Mouse (Mus musculus) heart, embryonic 12.5 days (tissue): ENCODE results near the gene Supt4a. TPM values are rescaled to one million over a fixed set of nuclear protein-coding genes. Genes with fewer than 3 reads are reported as not detected.

Experiments
- ATAC-seq: fragments of 200-750 bp; cut with Nextera tagmentation; 2 replicates; pipeline ENCODE4 v1.8.0; 2017; ENCODE audit warnings: moderate TSS enrichment, moderate library complexity; ENCODE audit not compliant: insufficient number of reproducible peaks, low FRiP score
- H3K27ac ChIP-seq: fragments of 300-500 bp; sonication (generic); 2 replicates; pipeline ENCODE4 v1.5.1; 2016; ENCODE audit warnings: mild to moderate bottlenecking, moderate library complexity; ENCODE audit not compliant: poor library complexity, severe bottlenecking
- H3K27me3 ChIP-seq: fragments of 300-500 bp; sonication (generic); replicated peaks from 2 replicates; pipeline ENCODE4 v1.6.1; 2016; ENCODE audit warnings: mild to moderate bottlenecking, moderate library complexity
- H3K36me3 ChIP-seq: fragments of 300-500 bp; sonication (generic); 2 replicates; pipeline ENCODE4 v1.6.1; 2016; ENCODE audit warnings: mild to moderate bottlenecking, moderate library complexity
- H3K4me1 ChIP-seq: fragments of 300-500 bp; sonication (generic); replicated peaks from 2 replicates; pipeline ENCODE4 v1.6.1; 2016; ENCODE audit warnings: mild to moderate bottlenecking
- H3K4me2 ChIP-seq: fragments of 300-500 bp; sonication (generic); 2 replicates; pipeline ENCODE4 v1.6.1; 2016; ENCODE audit warnings: mild to moderate bottlenecking, moderate library complexity
- H3K4me3 ChIP-seq: fragments of 300-500 bp; sonication (generic); 2 replicates; pipeline ENCODE4 v1.5.1; 2016; ENCODE audit warnings: mild to moderate bottlenecking
- H3K9ac ChIP-seq: fragments of 300-500 bp; sonication (generic); 2 replicates; pipeline ENCODE4 v1.6.1; 2016; ENCODE audit warnings: mild to moderate bottlenecking, moderate library complexity
- H3K9me3 ChIP-seq: fragments of 300-500 bp; sonication (generic); replicated peaks from 2 replicates; pipeline ENCODE4 v1.6.1; 2016; ENCODE audit warnings: mild to moderate bottlenecking, moderate library complexity
- WGBS: fragments of 180-500 bp; shearing (Covaris S2); methylation state at CpG from one replicate; pipeline ENCODE4 v1.1.7; 2016; 5-methylcytosine and 5-hydroxymethylcytosine counted together
- polyA plus RNA-seq: library from polyadenylated mRNA; unstranded; fragments of >200 nt; fragmentation: Nextera tagmentation; extraction: Ambion mirVana; gene quantifications from 2 replicates; pipeline ENCODE4 v1.2.1, GENCODE M21; 2016

The Supt4a gene
- polyA plus RNA-seq, 1 experiment from 2014 or later: 101 TPM

DNA sequence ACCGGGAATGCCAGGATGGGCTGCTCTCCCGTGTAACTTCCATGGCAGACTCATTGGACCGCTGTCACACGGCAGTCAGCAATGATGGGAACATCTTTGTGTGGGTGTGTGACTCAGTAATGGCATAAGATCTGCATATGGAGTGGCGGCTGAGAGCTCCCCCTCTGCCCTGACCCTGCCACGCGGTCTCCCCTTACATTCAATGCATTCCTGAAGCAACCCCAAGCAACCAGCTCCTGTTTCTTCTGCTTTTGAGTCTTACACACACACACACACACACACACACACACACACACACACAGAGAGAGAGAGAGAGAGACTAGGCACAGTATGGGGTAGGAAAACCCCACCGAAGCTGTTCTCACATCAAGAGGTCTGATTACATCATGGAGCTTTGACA lies 29.8 kb upstream of the Supt4a start:
- no peak for ATAC-seq
- Histone ChIP-seq H3K9ac (no peak overlapping the region), H3K9me3 (no peaks in the 10 kb centered on the region), H3K27ac (no peak overlapping the region), H3K4me3 (no peak overlapping the region), H3K4me1 (peaks cover 11% of the 10 kb centered on the region; the same call in 1 of the 2 replicates), H3K36me3 (no peaks in the 10 kb centered on the region), H3K27me3 (peaks cover 32% of the 10 kb centered on the region), H3K4me2 (no peak overlapping the region)
- WGBS: 60% methylated on average over 8 of the region's 8 CpGs

DNA sequence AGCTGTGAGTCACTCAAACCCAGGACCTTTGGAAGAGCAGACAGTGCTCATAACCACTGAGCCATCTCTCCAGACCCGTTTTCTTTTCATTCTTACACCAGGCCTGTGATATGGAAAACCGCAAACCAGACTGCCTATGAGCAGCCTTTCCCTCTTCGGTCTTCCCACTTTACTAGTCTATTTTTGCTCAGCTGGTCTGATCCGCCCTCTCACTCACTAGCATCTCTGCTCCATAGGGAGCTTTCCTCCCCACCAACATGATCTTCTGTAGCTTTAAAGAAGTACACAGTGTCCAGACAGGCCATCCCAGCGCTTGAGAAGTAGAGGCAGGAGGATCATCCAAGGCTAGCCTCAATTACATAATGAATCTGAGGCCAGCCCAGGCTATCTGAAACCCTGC lies 28.4 kb upstream of the Supt4a start:
- Histone ChIP-seq H3K27me3 (peaks cover 32% of the 10 kb centered on the region), H3K27ac (no peak overlapping the region), H3K36me3 (no peaks in the 10 kb centered on the region), H3K9me3 (no peaks in the 10 kb centered on the region), H3K4me1 (peaks cover 11% of the 10 kb centered on the region; the same call in 1 of the 2 replicates), H3K4me2 (no peak overlapping the region), H3K9ac (no peak overlapping the region), H3K4me3 (no peak overlapping the region)
- ATAC-seq: no peak
- WGBS: 70% methylated on average over 5 of the region's 5 CpGs

DNA sequence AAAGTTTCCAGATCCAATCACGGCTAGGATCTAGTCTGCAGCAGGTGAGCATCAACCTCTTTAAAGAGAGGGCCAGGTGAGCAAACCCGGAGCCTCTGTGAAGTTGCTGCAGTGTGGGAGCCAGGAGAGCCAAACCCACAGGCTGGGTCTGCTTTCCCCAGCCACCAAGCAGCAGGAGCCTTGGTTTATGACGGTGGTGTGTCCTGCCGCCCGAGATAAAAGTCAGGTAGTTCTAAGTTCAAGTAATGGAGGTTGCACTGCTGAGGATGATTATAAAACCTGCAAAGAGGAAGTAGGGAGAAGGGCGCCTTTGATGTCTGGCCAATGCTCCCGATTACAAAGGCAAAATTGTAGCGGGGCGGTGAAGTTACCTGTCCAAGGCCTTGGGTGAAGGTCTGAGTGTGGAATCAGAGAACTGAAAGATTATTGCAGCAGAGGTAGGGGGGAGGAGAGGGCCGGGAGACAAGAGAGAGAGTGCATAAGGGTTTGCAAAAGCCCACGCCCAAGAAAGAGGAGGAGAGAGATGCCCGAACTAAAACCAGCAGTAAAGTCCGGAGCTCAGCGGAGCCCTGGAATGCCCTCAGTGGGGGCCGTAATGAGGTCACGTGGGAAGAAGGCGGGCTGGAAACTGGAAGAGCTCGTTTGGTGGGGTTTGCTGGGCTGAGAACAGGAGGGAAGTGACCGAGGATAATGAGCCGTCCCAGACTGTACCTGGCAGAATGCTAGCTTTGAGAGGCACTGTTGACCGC lies 27.7 kb upstream of the Supt4a start:
- peak overlapping the region; percentile 70 for H3K4me2 ChIP-seq
- H3K4me1 ChIP-seq: peaks cover 11% of the 10 kb centered on the region; the same call in 1 of the 2 replicates
- H3K27me3 ChIP-seq: peaks cover 32% of the 10 kb centered on the region
- ATAC-seq: peak; percentile 51; the same call in 1 of the 2 replicates
- WGBS: 8% methylated on average over 21 of the region's 21 CpGs
- peak overlapping the region; percentile 46 for H3K9ac ChIP-seq
- H3K36me3 ChIP-seq: no peaks in the 10 kb centered on the region
- no peak overlapping the region for H3K27ac ChIP-seq
- H3K4me3 ChIP-seq: peak overlapping the region; percentile 28
- no peaks in the 10 kb centered on the region for H3K9me3 ChIP-seq

DNA sequence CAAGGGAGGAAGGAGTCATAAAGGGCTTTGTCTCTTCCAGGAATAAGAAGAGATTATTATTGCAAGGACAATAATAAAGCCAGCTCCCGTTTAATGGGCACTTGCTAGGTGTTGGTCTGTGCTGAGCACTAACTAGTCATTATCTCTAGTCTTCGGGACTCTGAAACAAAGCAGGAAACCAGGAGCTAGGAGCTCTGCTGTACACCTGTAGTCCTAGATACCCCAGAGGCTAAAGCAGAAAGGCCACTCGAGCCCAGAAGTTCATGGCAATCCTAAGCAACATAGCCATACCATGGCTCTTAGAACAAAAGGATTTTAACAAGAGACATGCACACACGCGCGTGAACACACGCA lies 27.1 kb upstream of the Supt4a start:
- Histone ChIP-seq H3K9ac (peak overlapping the region; percentile 46; the same call in 1 of the 2 replicates), H3K9me3 (no peaks in the 10 kb centered on the region), H3K27ac (no peak overlapping the region), H3K27me3 (peaks cover 32% of the 10 kb centered on the region), H3K4me3 (peak overlapping the region; percentile 28), H3K4me2 (peak overlapping the region; percentile 70), H3K36me3 (no peaks in the 10 kb centered on the region), H3K4me1 (peaks cover 11% of the 10 kb centered on the region; the same call in 1 of the 2 replicates)
- no peak for ATAC-seq
- 45% methylated on average over 7 of the region's 7 CpGs for WGBS

DNA sequence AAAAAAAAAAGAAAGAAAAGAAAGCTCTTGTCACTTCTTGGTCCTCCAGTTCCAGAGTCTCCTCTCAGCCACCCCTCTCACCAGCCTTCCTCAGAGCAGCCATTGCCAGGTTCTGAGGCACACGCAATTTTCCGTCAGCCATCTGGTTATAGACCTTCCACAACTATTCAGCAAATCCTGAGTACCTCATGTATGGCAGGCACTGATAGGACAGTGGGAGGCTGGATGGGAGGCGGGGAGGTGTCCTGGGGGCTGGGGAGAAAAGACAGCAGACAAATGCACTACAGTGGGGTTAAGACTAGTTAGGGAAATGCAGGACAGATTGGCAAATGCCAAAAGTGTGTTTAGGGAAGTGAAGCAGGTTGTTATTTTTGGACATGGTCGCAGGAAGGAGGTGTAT lies 25.2 kb upstream of the Supt4a start:
- ATAC-seq: no peak
- Histone ChIP-seq H3K4me2 (no peak overlapping the region), H3K27ac (no peak overlapping the region), H3K4me3 (no peak overlapping the region), H3K36me3 (no peaks in the 10 kb centered on the region), H3K27me3 (peaks cover 35% of the 10 kb centered on the region), H3K9me3 (no peaks in the 10 kb centered on the region), H3K4me1 (peaks cover 11% of the 10 kb centered on the region; the same call in 1 of the 2 replicates), H3K9ac (no peak overlapping the region)
- 60% methylated on average over 4 of the region's 4 CpGs for WGBS

DNA sequence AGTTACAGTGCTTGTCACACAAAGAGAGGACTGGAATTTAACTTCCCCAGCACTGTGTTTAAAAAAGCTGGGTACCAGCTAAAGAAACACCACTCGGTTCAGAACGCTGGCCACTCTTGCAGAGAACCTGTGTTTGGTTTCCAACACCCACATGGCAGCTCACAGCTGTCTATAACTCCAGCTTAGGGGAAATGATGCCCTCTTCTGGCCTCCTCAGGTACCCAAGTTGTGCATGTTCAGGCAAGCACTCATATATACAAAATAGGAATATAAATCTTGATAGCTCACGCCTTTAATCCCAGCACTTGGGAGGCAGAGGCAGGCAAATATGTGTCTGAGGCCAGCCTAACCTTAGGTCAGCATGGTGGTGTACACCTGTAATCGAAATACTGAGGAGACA lies 21.4 kb upstream of the Supt4a start:
- WGBS: 81% methylated on average over 4 of the region's 4 CpGs
- H3K4me2 ChIP-seq: no peak overlapping the region
- no peak overlapping the region for H3K27ac ChIP-seq
- H3K9me3 ChIP-seq: no peaks in the 10 kb centered on the region
- no peak overlapping the region for H3K4me3 ChIP-seq
- no peak for ATAC-seq
- H3K4me1 ChIP-seq: no peaks in the 10 kb centered on the region
- peaks cover 16% of the 10 kb centered on the region for H3K27me3 ChIP-seq
- no peaks in the 10 kb centered on the region for H3K36me3 ChIP-seq
- no peak overlapping the region for H3K9ac ChIP-seq

DNA sequence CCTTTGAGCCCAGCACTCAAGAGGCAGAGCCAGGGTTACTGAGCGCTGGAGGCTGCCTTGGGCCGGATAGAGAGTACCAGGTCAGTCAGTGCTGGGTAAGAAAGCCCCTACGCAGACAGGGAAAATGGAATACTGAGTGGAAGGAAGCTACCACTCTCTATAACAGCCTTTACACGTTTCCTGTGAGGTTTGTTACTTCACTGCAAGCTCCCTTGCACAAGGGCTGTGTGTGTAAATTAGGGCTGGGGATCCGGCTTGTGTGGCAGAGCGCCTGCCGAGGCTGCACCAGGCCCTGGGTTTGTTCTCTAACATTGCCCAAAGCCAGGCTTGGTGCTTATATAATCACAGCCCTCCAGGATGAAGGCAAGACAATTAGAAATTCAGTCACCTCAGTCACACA lies 17.8 kb upstream of the Supt4a start:
- no peak overlapping the region for H3K4me2 ChIP-seq
- H3K4me3 ChIP-seq: no peak overlapping the region
- 80% methylated on average over 7 of the region's 7 CpGs for WGBS
- no peaks in the 10 kb centered on the region for H3K36me3 ChIP-seq
- no peak for ATAC-seq
- H3K9ac ChIP-seq: no peak overlapping the region
- H3K4me1 ChIP-seq: no peaks in the 10 kb centered on the region
- H3K27me3 ChIP-seq: 0 out of 2 replicates have a peak, but pooled peaks cover 9% of the 10 kb centered on the region
- no peak overlapping the region for H3K27ac ChIP-seq
- no peaks in the 10 kb centered on the region for H3K9me3 ChIP-seq

DNA sequence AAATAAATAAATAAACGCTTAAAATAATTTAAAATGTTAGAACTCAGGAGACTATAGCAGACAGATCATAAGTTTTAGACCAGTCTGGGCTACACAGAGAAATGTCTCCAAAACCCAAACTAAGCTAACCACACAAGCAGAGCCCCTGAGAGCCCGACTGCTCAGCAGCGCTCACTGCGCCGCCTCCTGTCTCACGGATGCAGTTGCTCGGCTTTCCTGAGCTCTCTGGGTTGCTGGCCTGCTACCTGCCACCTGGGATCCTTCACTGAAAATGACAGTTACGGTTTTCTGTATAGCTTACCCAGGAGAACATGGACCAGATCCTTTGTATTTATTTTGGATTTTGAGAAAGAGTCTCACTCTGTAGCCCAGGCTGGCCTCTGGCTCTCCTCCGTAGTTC lies 17.0 kb upstream of the Supt4a start:
- H3K27ac ChIP-seq: no peak overlapping the region
- H3K27me3 ChIP-seq: 0 out of 2 replicates have a peak, but pooled peaks cover 9% of the 10 kb centered on the region
- no peak overlapping the region for H3K4me3 ChIP-seq
- no peak for ATAC-seq
- H3K9me3 ChIP-seq: no peaks in the 10 kb centered on the region
- no peak overlapping the region for H3K4me2 ChIP-seq
- no peaks in the 10 kb centered on the region for H3K36me3 ChIP-seq
- no peak overlapping the region for H3K9ac ChIP-seq
- H3K4me1 ChIP-seq: peaks cover 7% of the 10 kb centered on the region
- WGBS: 40% methylated on average over 9 of the region's 9 CpGs

DNA sequence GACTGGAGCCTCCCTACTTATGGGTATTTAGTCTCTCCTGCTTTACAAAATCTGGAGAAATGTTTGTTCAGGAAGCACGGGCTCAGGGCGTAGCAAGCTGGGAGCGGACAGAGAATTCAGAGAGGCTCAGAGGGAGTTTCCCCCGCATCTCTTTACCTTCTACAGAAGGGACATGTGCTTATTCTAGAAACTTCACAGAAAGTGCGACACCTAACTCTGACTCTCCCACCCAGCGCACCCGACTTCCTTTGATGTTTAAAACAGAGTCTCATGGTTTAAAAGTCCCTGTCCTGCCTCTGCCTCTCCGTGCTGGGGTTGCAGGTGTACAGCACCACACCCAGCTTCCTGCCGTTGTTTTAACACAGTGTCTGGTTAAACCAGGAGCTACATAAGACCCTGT lies 16.5 kb upstream of the Supt4a start:
- H3K4me1 ChIP-seq: peaks cover 12% of the 10 kb centered on the region
- H3K27me3 ChIP-seq: 0 out of 2 replicates have a peak, but pooled peaks cover 9% of the 10 kb centered on the region
- H3K4me3 ChIP-seq: no peak overlapping the region
- H3K9ac ChIP-seq: no peak overlapping the region
- no peak for ATAC-seq
- no peaks in the 10 kb centered on the region for H3K9me3 ChIP-seq
- H3K4me2 ChIP-seq: no peak overlapping the region
- H3K27ac ChIP-seq: no peak overlapping the region
- H3K36me3 ChIP-seq: no peaks in the 10 kb centered on the region
- WGBS: 74% methylated on average over 9 of the region's 9 CpGs

DNA sequence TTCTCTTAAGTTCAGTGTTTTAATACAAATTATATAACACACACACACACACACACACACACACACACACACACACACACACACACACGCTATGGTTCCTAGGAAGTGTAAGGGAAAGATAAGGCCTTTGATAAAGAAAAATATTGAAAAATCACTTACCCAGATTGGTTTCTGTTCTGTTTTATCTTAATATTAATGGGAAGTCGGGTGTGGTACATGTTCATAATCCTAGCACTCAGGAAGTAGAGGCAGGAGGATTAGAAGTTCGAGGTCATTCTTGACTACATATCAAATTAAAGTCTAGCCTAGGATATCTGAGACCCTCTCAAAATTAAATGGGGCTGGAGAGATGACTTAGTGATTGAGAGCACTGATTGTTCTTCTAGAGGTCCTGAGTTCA lies 15.2 kb upstream of the Supt4a start:
- H3K4me1 ChIP-seq: peaks cover 25% of the 10 kb centered on the region
- no peak overlapping the region for H3K4me2 ChIP-seq
- H3K27ac ChIP-seq: no peak overlapping the region
- 0 out of 2 replicates have a peak, but pooled peaks cover 6% of the 10 kb centered on the region for H3K27me3 ChIP-seq
- H3K9me3 ChIP-seq: no peaks in the 10 kb centered on the region
- H3K9ac ChIP-seq: no peak overlapping the region
- no peak for ATAC-seq
- 71% methylated on average over 3 of the region's 3 CpGs for whole genome bisulfite sequencing
- H3K4me3 ChIP-seq: no peak overlapping the region
- H3K36me3 ChIP-seq: no peaks in the 10 kb centered on the region

DNA sequence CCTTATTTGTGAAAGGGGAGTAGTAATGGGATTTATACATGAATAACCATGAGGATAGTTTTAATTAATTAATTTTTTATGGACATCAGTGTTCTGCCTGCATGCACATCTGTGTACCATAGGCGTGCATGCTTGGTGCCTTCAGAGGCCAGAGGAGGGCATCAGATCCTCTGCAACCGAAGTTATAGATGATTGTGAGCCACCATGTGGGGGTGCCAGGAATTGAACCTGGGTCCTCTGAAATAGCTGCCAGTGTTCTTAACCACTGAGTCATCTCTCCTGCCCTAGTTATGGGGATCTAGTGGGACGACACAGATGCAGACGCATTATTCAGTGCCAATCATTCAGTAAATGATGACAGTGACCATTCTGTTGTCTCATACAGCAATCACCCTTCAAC lies 14.5 kb upstream of the Supt4a start:
- H3K4me2 ChIP-seq: no peak overlapping the region
- WGBS: 89% methylated on average over 4 of the region's 4 CpGs
- no peak overlapping the region for H3K9ac ChIP-seq
- 0 out of 2 replicates have a peak, but pooled peaks cover 6% of the 10 kb centered on the region for H3K27me3 ChIP-seq
- H3K9me3 ChIP-seq: no peaks in the 10 kb centered on the region
- H3K4me1 ChIP-seq: peaks cover 27% of the 10 kb centered on the region
- no peak overlapping the region for H3K27ac ChIP-seq
- ATAC-seq: no peak
- H3K36me3 ChIP-seq: no peaks in the 10 kb centered on the region
- no peak overlapping the region for H3K4me3 ChIP-seq

DNA sequence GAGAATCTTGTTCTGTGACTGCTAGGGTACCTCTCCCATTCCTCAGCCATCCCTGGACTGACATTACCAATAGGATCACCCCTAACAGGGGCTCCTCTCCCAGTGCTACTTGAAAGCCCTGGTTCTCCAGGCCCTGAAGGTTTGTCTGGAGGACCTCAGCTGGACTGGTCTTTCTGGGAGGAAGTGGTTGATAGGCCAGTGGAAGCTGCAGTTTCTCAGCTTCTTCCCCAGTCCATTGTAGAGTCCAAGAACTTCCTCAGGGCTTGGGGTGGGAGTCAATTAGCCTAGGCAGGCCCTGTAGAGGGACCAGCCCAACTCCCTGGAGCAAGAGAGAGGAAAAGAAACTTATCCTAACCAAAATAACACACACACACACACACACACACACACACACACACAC lies 11.8 kb upstream of the Supt4a start:
- no peaks in the 10 kb centered on the region for H3K27me3 ChIP-seq
- H3K36me3 ChIP-seq: no peaks in the 10 kb centered on the region
- H3K4me3 ChIP-seq: no peak overlapping the region
- peak overlapping the region; percentile 60 for H3K9ac ChIP-seq
- peaks cover 36% of the 10 kb centered on the region for H3K4me1 ChIP-seq
- no peaks in the 10 kb centered on the region for H3K9me3 ChIP-seq
- ATAC-seq: peak; percentile 9; the same call in 1 of the 2 replicates
- H3K27ac ChIP-seq: peak overlapping the region; percentile 89
- peak overlapping the region; percentile 51 for H3K4me2 ChIP-seq
